Mouse (Mus musculus): ENCODE results near the gene Ppfia2.

GRCm38 (mm10) chr10:106815447-106815846 lies 345.3 kb downstream of the Ppfia2 start:
- TF ChIP-seq POLR2A (IDR thresholded peaks at IDR 0.05; ENCODE audit: insufficient read length, low read depth) (no peak), MYOD1 (IDR thresholded peaks at IDR 0.05; ENCODE audit: control insufficient read depth in 1 of 3, insufficient read length in 2 of 3, low read depth in 2 of 3) (no peak), MAX (IDR thresholded peaks at IDR 0.05; ENCODE audit: low read depth) (no peak), MYOG (IDR thresholded peaks at IDR 0.05; ENCODE audit: control insufficient read depth in 1 of 3, insufficient read depth in 1 of 3, insufficient read length in 2 of 3, low read depth in 2 of 3) (no peak), USF1 (IDR thresholded peaks at IDR 0.05; ENCODE audit: low read depth) (no peak), POLR2AphosphoS2 (IDR thresholded peaks at IDR 0.05; ENCODE audit: insufficient read length, low read depth) (no peak), SRF (IDR thresholded peaks at IDR 0.05; ENCODE audit: control insufficient read depth, insufficient read length, low read depth) (no peak), CEBPB (IDR thresholded peaks at IDR 0.05; ENCODE audit: insufficient read depth, poor library complexity, severe bottlenecking) (no peak)

Data from myocyte (in vitro differentiated cells).